Mouse (Mus musculus): ENCODE measurements around the gene Grk5.
"Not testable (repeated sequence)": the region's sequence is repeated elsewhere in the genome, so short reads cannot be mapped to it uniquely, and the experiment has no call there.

Grk5 gene

GRCm38 (mm10) chr19:60889714-60890315, at the start of gene Grk5:
Gene Grk5, plus strand, starts transcription at chr19:60889749.
- DNase-seq (ENCODE audit: low spot score in 2 of 2) = peak; percentile 93 to 94

GRCm38 (mm10) chr19:60843324-60843723, 46.2 kb upstream of the Grk5 start:
- no peak for DNase-seq (ENCODE audit: low spot score in 2 of 2)

- DNase-seq (ENCODE audit: low spot score in 2 of 2) = no peak
Measured at GRCm38 (mm10) chr19:60845731-60846130, 43.8 kb upstream of the Grk5 start.

DNA sequence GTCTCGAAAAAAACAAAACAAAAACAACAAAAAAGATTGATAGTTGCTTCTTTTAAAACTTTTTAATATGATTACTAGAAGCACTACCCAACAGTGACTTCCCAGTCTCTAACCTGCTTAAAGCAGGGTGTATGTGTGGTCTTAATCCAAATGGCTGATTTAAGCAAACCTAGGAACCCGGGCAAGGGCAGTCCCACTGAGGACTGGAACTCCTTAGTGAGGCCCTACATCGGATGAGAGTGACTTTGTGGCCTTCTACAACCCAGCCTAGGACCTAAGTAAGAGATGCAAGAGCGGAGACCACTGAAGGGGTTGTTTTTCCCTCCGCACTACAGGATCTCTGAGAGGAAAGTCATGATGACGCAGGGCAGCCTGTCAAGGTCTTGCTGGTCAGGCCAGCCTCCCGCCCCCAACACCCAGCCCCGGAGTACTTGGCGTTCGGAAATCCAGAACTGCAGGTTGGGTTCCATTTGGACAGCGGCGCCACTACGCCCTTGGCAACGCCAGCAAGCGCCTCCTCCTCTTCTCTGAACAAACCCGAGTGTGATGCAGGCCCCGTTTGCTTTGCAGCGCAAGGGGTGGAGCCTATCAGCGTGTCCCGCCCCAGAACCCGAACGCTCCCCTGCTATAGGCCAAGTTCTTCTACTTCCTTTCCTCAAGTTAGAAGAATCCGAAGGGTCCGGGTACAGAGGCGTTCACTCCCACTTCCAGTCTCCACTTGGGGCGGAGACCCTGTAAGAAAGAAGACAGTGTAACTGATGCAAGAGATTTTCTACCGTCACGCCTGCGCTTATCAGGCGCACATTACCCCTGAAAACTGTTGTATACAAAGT, 28.5 kb upstream of the Grk5 start, which contains the start of gene Sfxn4:
Gene Sfxn4 (minus strand): TSS at position 612 of the 833 bp plus-strand sequence.
- peak; percentile 80 to 85 for DNase-seq (ENCODE audit: low spot score in 2 of 2)

DNA sequence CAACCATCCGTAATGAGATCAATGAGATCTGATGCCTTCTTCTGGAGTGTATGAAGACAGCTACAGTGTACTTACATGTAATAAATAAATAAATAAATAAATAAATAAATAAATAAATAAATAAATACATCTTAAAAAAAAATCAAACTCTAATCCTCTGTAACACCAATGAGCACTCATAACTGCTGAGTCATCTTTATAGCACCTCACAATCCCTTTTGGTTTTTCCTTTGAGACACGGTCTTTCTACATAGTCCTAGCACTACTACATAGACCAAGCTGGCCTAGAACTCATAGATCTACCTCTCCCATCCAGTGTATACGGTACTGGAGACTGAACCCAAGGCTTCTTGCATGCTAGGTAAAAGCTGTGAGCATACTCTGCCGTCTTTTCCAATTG, 23.4 kb upstream of the Grk5 start:
- not testable (repeated sequence) for DNase-seq (ENCODE audit: low spot score in 2 of 2)

DNA sequence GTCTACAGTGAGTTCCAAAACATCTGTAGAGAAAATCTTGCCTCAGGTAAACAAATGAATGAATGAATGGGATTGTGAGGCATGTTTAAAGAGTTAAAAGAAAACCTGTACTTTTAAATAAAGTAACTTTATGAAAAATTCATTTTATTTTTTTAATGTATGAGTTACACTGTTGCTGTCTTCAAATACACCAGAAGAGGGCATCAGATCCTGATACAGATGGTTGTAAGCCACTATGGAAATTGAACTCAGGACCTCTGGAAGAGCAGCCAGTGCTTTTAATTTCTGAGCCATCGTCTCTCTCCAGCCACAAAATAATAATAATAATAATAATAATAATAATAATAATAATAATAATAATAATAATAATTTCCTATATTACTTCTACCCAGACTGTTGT, 19.1 kb upstream of the Grk5 start:
- no peak for DNase-seq (ENCODE audit: low spot score in 2 of 2)

DNA sequence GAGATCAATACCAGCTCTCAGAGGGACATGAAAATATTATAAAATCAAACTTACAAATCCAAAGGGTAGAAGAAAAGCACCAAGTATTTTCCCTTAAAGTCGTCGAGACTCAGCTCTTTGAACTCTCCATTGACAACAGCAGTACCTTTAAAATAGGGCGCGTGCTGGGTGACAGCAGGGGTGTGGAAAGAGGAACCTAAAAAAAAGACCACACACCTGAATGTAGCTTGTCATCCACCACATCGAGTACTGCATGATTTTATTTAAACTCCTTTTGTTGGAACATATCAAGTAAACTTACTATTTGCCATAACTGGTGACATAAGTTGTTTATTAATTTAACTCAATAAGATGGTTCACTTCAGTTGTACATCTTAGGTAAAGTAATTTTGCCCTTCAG, 18.2 kb upstream of the Grk5 start:
- no peak for DNase-seq (ENCODE audit: low spot score in 2 of 2)

- no peak for DNase-seq (ENCODE audit: low spot score in 2 of 2)
Measured at GRCm38 (mm10) chr19:60872272-60872671, 17.3 kb upstream of the Grk5 start.

DNA sequence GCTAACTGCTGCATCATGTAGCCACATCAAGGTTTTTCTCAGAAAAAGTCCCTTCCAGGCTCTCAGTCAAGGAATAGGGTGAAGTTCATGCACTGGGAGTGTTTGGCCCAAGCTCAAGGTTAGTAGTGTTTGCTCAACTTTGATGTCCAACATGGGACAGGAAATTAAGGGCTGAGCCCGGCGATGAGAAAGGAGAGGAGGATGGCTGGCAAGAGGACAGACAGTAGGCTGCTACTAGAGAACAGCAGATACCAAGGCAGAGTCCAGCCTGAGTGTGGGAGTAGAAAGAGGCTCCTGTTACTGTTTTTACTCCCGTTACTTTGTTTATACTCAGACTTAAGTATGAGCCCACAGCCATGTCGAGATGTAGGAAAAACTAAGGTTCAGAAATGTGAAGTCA, 16.0 kb upstream of the Grk5 start:
- no peak for DNase-seq (ENCODE audit: low spot score in 2 of 2)

DNA sequence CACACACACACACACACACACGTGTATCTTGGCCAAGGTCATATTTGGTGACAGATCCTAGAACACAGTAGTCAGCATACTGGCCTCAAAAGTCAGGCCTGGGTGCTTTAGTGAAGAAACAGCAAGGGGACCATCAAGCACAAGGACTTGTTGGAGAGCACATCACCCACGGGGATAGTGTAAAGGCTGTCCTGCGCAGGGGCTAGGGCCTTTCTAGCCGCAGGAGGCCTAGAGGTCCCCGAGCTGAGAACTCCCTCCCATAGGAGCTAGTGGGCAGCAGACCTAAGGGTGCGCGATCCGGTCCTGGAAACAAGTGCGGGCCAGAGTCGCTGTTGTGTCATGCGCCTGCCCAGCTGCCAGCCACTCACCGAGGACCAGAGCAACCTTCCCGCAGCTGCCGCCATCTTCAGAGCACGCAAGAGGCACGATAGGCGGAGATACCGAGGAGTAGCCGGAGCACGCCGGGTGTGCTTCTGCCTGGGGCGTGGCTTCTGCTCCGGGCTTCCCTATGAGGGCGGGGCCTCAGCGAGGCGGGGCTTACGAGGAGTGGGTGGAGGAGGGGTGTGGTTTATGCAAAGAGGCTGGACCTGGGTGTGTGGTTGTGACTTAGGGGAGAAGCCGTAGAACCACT, 15.4 kb upstream of the Grk5 start, which contains the start of gene Prdx3:
Gene Prdx3 (minus strand): TSS at position 493 of the 631 bp plus-strand sequence.
- DNase-seq (ENCODE audit: low spot score in 2 of 2) = peak; percentile 73 to 82

DNA sequence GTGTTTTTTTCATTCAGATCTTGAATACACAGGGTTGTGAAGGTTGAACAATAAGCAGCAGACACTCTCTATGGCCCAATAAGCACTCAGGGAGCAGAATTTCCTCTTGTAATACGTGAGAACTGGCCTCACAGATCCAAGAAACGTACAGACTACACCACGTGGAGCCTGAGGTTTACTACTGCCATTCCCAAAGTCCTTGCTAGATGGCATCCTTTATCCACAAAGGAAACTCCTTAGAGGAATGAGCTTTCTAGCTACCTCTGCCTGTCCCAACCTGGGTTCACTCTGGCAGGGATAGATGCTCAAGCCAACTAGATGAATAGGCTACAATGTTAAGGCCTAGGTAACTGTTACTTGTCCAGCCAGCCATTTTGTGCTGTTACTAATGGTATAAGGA, 6.4 kb upstream of the Grk5 start:
- DNase-seq (ENCODE audit: low spot score in 2 of 2) = peak in 1 of 2 experiments; percentile 30

- no peak for DNase-seq (ENCODE audit: low spot score in 2 of 2)
Measured at GRCm38 (mm10) chr19:60887637-60888036, 1.9 kb upstream of the Grk5 start.

- DNase-seq (ENCODE audit: low spot score in 2 of 2) = no peak
Measured at GRCm38 (mm10) chr19:60889101-60889713, 342 bp upstream of the Grk5 start.

DNA sequence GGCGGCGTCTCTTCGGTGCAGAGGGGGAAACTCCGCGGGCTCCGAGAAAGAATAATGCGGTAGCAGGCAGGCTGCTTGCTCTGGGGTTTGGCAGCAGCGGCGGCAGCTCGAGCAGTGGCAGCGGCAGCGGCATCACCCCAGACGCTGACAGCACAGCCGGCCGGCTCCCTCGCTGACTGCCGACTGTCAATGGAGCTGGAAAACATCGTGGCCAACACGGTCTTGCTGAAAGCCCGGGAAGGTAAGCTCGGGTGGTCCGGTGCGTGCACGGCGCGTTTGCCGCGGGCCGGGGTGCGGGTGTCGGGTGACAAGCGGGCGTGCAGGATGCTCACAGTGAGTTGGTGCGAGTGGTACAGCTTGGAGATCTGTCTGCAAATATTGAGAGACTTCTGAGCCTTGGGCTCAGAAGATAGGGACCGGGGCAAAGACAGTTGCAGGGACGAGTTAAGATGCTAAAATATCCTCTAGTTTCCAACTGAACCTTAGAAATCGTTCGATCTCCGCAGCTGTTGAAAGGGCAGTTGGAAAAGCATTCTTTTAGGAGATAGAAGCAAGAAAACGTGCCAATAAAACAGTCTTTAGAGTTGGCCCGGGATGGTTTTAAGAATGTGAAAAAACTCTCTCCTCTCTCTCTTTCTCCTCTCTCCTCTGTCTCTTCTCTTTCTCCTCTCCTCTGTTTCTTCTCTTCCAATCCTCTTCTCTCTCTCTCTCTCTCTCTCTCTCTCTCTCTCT, 1.0 kb downstream of the Grk5 start:
- DNase-seq (ENCODE audit: low spot score in 2 of 2) = peak; percentile 41 to 43

DNA sequence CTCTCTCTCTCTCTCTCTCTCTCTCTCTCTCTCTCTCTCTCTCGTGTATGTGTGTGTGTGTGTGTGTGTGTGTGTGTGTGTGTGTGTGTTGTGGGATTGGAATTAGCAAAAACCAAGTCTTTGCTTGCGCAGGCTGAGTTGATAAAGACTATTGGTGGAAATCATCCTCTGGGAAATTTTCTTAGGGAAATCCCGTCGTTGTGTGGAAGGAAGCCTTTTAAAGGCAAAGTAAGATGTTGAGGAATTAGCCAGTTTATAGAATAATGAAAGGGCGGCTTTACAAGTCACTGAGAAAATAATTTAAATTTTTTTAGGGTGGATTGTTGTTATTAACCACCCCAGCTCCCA, 1.5 kb downstream of the Grk5 start:
- DNase-seq (ENCODE audit: low spot score in 2 of 2) = no peak

- DNase-seq (ENCODE audit: low spot score in 2 of 2) = peak; percentile 37 to 61
Measured at GRCm38 (mm10) chr19:60891934-60892547, 2.5 kb downstream of the Grk5 start.

DNA sequence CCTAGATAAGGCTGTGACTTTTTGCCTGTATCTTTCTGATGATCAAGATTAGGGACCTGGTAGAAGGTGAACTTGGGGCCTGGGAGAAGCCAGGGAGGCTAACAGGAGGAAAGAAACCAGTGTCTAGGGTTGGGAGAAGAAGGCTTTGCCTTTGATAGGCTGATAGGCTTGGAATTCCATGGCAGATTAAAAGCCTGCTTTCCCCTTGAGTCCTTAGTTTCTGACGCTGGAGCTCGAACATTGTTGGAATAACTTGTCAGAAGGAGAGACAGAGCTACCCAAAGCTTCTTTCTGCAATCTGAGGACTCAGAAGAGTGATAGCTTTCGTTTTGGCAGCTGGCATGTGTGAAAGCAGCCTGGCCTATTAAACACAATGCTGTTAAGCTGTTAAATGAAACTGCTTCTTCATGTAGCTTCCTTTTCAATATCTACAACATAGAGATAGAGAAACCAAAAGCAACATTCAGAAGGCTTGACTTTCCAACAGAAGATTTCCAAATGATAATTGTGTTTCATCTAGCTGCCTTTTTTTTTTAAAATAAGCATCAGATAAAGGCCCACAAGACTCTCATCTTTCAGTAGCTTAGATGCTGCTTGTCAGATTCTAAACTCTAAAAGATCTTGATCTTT, 5.8 kb downstream of the Grk5 start:
- no peak for DNase-seq (ENCODE audit: low spot score in 2 of 2)

DNA sequence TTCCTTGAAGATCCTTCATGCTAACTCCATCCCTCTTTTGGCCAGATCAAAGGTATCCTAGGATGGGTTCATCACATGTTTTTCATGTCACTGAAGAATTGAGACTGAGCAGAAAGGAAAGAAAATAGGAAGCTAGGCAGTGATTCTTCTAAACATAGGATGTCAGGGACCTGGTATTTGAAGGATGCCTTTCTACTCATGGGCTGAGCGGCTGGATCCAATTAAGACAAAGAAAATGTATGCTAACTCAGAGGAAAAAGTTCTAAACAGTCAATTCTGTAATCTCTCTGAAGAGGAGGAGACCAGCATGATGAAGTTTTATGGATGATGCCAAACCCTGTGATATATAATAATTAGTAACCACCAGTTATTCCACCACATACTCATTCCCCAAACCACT, 13.6 kb downstream of the Grk5 start:
- no peak for DNase-seq (ENCODE audit: low spot score in 2 of 2)

GRCm38 (mm10) chr19:60903971-60904370, 14.4 kb downstream of the Grk5 start:
- no peak for DNase-seq (ENCODE audit: low spot score in 2 of 2)

- DNase-seq (ENCODE audit: low spot score in 2 of 2) = no peak
Measured at GRCm38 (mm10) chr19:60905477-60905876, 15.9 kb downstream of the Grk5 start.

DNA sequence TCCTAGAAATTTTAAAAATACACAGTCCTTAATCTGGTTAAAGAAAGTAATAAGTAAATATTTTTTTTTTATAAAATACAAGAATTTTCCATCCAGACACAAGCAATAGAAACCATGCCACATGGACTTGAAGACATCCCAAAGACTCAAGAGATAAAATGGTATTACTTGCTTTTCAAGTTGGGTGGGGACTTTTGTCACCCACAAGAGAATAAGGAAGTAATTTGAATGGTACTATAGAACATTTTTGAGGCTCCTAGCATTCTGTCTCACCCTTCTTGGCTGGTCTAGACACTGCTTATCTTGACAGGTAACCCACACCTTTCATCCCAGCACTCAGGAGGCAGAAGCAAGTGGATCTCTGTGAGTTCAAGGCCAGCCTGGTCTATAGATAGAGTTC, 20.8 kb downstream of the Grk5 start:
- no peak for DNase-seq (ENCODE audit: low spot score in 2 of 2)
